Comparison of ENCODE assay signal across 9 mouse cellular contexts in the genomic region with DNA sequence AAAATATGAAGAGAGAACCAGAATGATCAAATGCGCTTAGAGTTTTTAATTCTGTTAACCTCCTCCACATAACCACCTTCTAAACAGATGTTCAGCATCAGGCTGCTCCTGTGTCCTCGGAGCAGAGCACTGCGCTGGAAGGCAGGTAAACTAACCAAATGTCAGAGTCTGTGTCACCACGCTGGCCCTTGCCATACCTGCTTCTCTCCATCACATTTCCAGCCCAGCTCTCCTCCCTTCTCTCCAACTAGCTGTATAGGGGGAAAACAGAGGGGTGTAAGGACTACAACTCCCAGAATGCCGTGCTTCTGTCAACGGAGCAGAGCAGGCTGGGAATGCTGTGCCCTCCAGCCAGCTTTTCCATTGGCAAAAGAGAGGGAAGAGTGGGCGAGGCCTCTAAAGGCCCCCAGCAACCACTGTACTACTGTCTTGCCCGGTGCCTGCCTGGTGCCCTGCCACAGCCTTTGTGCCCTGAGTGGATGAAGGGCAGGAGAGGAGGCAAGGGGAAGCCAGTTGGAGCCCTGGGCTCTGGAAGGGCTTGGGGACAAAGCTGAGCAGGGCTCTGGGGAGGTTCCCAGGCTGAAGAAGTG. TPM values are rescaled to one million over a fixed set of nuclear protein-coding genes. Genes with fewer than 3 reads are reported as not detected.
A peak's percentile ranks its signal among the peaks of the same experiment; 100 is the strongest.
DNase-seq lines count a peak whose midpoint lies in the region; ATAC-seq and TF ChIP-seq lines count a peak whose summit lies in the region.
"Had no signal": no experiment of that assay in that cellular context is flagged by ENCODE, and none has a peak within 500 bp of the region (broad histone marks: within the 10 kb centered on the region; RNA-seq: fewer than 3 reads in every experiment).

No protein-coding gene starts in this region.

- 58% methylated on average over 8 of the region's 8 CpGs for WGBS in forebrain, embryonic 10.5 days
- 61% methylated on average over 8 of the region's 8 CpGs for WGBS in liver, postnatal 0 days (ENCODE audit: insufficient replicate concordance)

- H3K9ac ChIP-seq in liver, postnatal 0 days (replicated peaks), result no peak overlapping the region

- intact Hi-C loops in gastrocnemius, adult 2 months (cut with DNase I), result no loop called here
- intact Hi-C loops in heart, postnatal 25 days (cut with DNase I), result no loop called here

- DNase-seq in gastrocnemius, adult 2 months, result peak; percentile 63
- no peak for DNase-seq in gastrocnemius, adult 8-10 months (ENCODE audit: low spot score in 2 of 2)
- peak; percentile 34 for DNase-seq in forebrain, embryonic 10.5 days (ENCODE audit: extremely low spot score, low spot score)
- DNase-seq in heart, postnatal 25 days (ENCODE audit: low spot score), result peak; percentile 45
- peak; percentile 71 for DNase-seq in layer of hippocampus, adult 11-12 months (ENCODE audit: low spot score)
- DNase-seq in liver, postnatal 0 days, result no peak
- peak; percentile 54 for DNase-seq in retina, postnatal 7 days (ENCODE audit: low read depth, low spot score)
- no peak for DNase-seq in thymus, adult 18-20 months

- H3K4me3 ChIP-seq in gastrocnemius, adult 2 months, result peak overlapping the region; percentile 48
- peak overlapping the region; percentile 19; the same call in 1 of the 2 replicates for H3K4me3 ChIP-seq in forebrain, embryonic 10.5 days
- H3K4me3 ChIP-seq in liver, postnatal 0 days (ENCODE audit: low read depth, low read length), result no peak overlapping the region

- H3K27ac ChIP-seq in gastrocnemius, adult 2 months, result peak overlapping the region; percentile 67
- peak overlapping the region; percentile 72 for H3K27ac ChIP-seq in forebrain, embryonic 10.5 days
- no peak overlapping the region for H3K27ac ChIP-seq in liver, postnatal 0 days (ENCODE audit: low read depth)

- TF ChIP-seq EP300 in liver, postnatal 0 days (IDR thresholded peaks at IDR 0.05; ENCODE audit: low read depth), result no peak

- TF ChIP-seq CTCF in gastrocnemius, adult 2 months (IDR thresholded peaks at IDR 0.05), result no peak
- no peak for TF ChIP-seq CTCF in liver, postnatal 0 days (IDR thresholded peaks at IDR 0.05; ENCODE audit: low read depth)

- H3K4me2 ChIP-seq in liver, postnatal 0 days (ENCODE audit: low read depth, low read length), result no peak overlapping the region

- peak; percentile 36 for ATAC-seq in liver, postnatal 0 days

- H3K4me1 ChIP-seq in forebrain, embryonic 10.5 days, result peaks cover 39% of the 10 kb centered on the region
- peaks cover 14% of the 10 kb centered on the region for H3K4me1 ChIP-seq in liver, postnatal 0 days (ENCODE audit: insufficient read depth)

- H3K9me3 ChIP-seq in forebrain, embryonic 10.5 days, result no peaks in the 10 kb centered on the region
- no peaks in the 10 kb centered on the region for H3K9me3 ChIP-seq in liver, postnatal 0 days (ENCODE audit: low read length)

- H3K27me3 ChIP-seq in forebrain, embryonic 10.5 days (ENCODE audit: poor library complexity, severe bottlenecking), result no peaks in the 10 kb centered on the region
- no peaks in the 10 kb centered on the region for H3K27me3 ChIP-seq in liver, postnatal 0 days (ENCODE audit: insufficient read depth, low read length)

- peaks cover 41% of the 10 kb centered on the region for H3K36me3 ChIP-seq in forebrain, embryonic 10.5 days (replicated peaks)
- peaks cover 10% of the 10 kb centered on the region for H3K36me3 ChIP-seq in liver, postnatal 0 days (replicated peaks; ENCODE audit: insufficient read depth, low read length)

RNA-seq across cellular contexts. Expression of gene Mrpl14, which starts 5.6 kb away (rescaled TPM):
- 100 to 1,000 TPM in 1 of 2 experiments, 10 to 100 TPM in 1; 99.5 to 139 TPM for total RNA-seq in gastrocnemius, adult 2 months (2021)
- total RNA-seq in gastrocnemius, adult 8-10 months (2022), result 100 to 1,000 TPM; 105 to 141 (median 132) TPM
- 142 and 151 TPM in 2 replicates for polyA plus RNA-seq in forebrain, embryonic 10.5 days (2016; fragmentation: Nextera tagmentation; extraction: Ambion mirVana)
- total RNA-seq in heart, postnatal 25 days (2021), result 100 to 1,000 TPM; 132 to 139 TPM
- polyA plus RNA-seq in liver, postnatal 0 days (2015; fragmentation: Nextera tagmentation; extraction: Ambion mirVana), result 113 TPM in 2 replicates

RNA-seq across cellular contexts. Expression of gene Tmem63b, which starts 6.2 kb away (rescaled TPM):
- total RNA-seq in gastrocnemius, adult 2 months (2021), result 10 to 100 TPM; 66.5 to 81.6 TPM
- 10 to 100 TPM; 65.5 to 74.0 (median 68.3) TPM for total RNA-seq in gastrocnemius, adult 8-10 months (2022)
- 46.9 and 49.0 TPM in 2 replicates for polyA plus RNA-seq in forebrain, embryonic 10.5 days (2016; fragmentation: Nextera tagmentation; extraction: Ambion mirVana)
- 10 to 100 TPM; 83.5 to 86.1 TPM for total RNA-seq in heart, postnatal 25 days (2021)
- 15.1 and 16.9 TPM in 2 replicates for polyA plus RNA-seq in liver, postnatal 0 days (2015; fragmentation: Nextera tagmentation; extraction: Ambion mirVana)

RNA-seq across cellular contexts. Expression of gene Capn11, which starts 21.4 kb away (rescaled TPM):
- total RNA-seq in gastrocnemius, adult 2 months (2021), result under 1 TPM; 0.59 to 0.98 TPM
- total RNA-seq in gastrocnemius, adult 8-10 months (2022), result under 1 TPM; 0.15 to 0.51 (median 0.33) TPM
- 1.1 and 1.6 TPM in 2 replicates for polyA plus RNA-seq in forebrain, embryonic 10.5 days (2016; fragmentation: Nextera tagmentation; extraction: Ambion mirVana)
- not detected for total RNA-seq in heart, postnatal 25 days (2021)
- polyA plus RNA-seq in liver, postnatal 0 days (2015; fragmentation: Nextera tagmentation; extraction: Ambion mirVana), result not detected in 2 replicates

RNA-seq across cellular contexts. Expression of gene 1600014C23Rik, which starts 53.2 kb away (rescaled TPM):
- under 1 TPM in 1 of 2 experiments, not detected in 1; 0.50 TPM for total RNA-seq in gastrocnemius, adult 2 months (2021)
- total RNA-seq in gastrocnemius, adult 8-10 months (2022), result under 1 TPM in 1 of 4 experiments, not detected in 3; 0.92 TPM
- polyA plus RNA-seq in forebrain, embryonic 10.5 days (2016; fragmentation: Nextera tagmentation; extraction: Ambion mirVana), result 0.79 TPM in 1 of 2 replicates, not detected in the other
- total RNA-seq in heart, postnatal 25 days (2021), result under 1 TPM; 0.55 to 0.75 TPM
- polyA plus RNA-seq in liver, postnatal 0 days (2015; fragmentation: Nextera tagmentation; extraction: Ambion mirVana), result not detected in 2 replicates
- polyA plus RNA-seq: large intestine, adult 2 months had no signal

Comparison
In these comparisons a context has a peak if more than half of its experiments do, and no peak if none do; other contexts are left out.
1. DNase-seq: peak in gastrocnemius, adult 2 months (single experiment), forebrain, embryonic 10.5 days (single experiment), heart, postnatal 25 days (single experiment), layer of hippocampus, adult 11-12 months (single experiment) and retina, postnatal 7 days (single experiment); none in gastrocnemius, adult 8-10 months (0 of 2), liver, postnatal 0 days (single experiment) and thymus, adult 18-20 months (0 of 2).